Mouse (Mus musculus): ENCODE measurements around the gene Capza2.

DNA sequence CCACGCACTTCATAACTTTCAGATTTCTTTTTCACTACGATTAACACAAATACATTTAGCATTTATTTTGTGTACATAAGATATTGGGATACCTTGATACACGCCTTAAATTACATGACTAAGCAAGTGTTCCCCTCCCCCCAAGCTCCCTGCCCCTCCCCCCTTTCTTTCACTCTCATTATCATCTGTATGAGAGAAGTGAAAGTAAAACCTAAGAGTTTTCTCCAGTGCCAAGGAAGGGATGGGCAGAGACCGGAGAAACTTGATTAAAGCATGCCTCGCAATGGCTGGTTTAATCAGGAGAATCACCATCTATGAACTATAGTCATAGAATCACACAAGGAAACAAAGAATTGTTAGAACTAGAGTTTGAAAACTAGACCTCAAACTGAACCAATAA, 6.3 kb upstream of the Capza2 start:
- no peak for TF ChIP-seq CTCF (IDR thresholded peaks at IDR 0.05; ENCODE audit: control insufficient read depth, insufficient read depth, insufficient replicate concordance, low read depth, low read length)
- no peak for TF ChIP-seq POLR2A (IDR thresholded peaks at IDR 0.05; ENCODE audit: control insufficient read depth, low read depth, low read length)

Measured in testis, adult 2 months (tissue).